Mouse (Mus musculus) bone marrow macrophage, adult 2 months (primary cell): Measurements from ENCODE around the gene Serpinb7. TPM values are rescaled to one million over a fixed set of nuclear protein-coding genes. Genes with fewer than 3 reads are reported as not detected.
A peak's percentile ranks its signal among the peaks of the same experiment; 100 is the strongest.

Experiments
- H3K27ac ChIP-seq: 2 replicates; pipeline ENCODE4 v1.5.1; 2012; ENCODE audit warnings: low read depth, low read length; ENCODE audit not compliant: insufficient read depth
- H3K4me1 ChIP-seq: 2 replicates; pipeline ENCODE4 v1.6.1; 2012; ENCODE audit warnings: low read length; ENCODE audit not compliant: control insufficient read depth, insufficient read depth
- H3K4me3 ChIP-seq: 2 replicates; pipeline ENCODE4 v1.5.1; 2012; ENCODE audit warnings: mild to moderate bottlenecking, low read length, moderate library complexity; ENCODE audit not compliant: insufficient read depth
- CTCF ChIP-seq: IDR thresholded peaks from 2 replicates; pipeline ENCODE4 v1.5.1; 2012; ENCODE audit warnings: low read depth, mild to moderate bottlenecking, low read length, moderate library complexity
- POLR2A ChIP-seq: IDR thresholded peaks from 2 replicates; pipeline ENCODE4 v1.6.1; 2012; ENCODE audit warnings: mild to moderate bottlenecking, low read depth, low read length, borderline replicate concordance
- polyA plus RNA-seq: library from polyadenylated mRNA; stranded (reverse); fragments of >200 nt; gene quantifications from 2 replicates; pipeline ENCODE4 v1.2.4, GENCODE M21; 2012; ENCODE audit not compliant: missing spikeins, insufficient read depth, insufficient read length

The Serpinb7 gene
- polyA plus RNA-seq, 1 experiment: not detected

- no peak overlapping the region for H3K4me3 ChIP-seq
- no peak overlapping the region for H3K27ac ChIP-seq
- H3K4me1 ChIP-seq: peaks cover 3% of the 10 kb centered on the region; the same call in 1 of the 2 replicates
- TF ChIP-seq CTCF (no peak), POLR2A (no peak)
These were observed 47.9 kb downstream of the Serpinb7 start for GRCm38 (mm10) chr1:107447228-107447931.

- H3K4me1 ChIP-seq: no peaks in the 10 kb centered on the region
- no peak for TF ChIP-seq CTCF
- TF ChIP-seq POLR2A: no peak
- no peak overlapping the region for H3K27ac ChIP-seq
These were observed 80.5 kb downstream of the Serpinb7 start for GRCm38 (mm10) chr1:107479909-107480308.

GRCm38 (mm10) chr1:107481452-107481851 lies 82.0 kb downstream of the Serpinb7 start:
- H3K4me1 ChIP-seq: no peaks in the 10 kb centered on the region
- TF ChIP-seq POLR2A: no peak
- no peak for TF ChIP-seq CTCF
- H3K27ac ChIP-seq: no peak overlapping the region
- H3K4me3 ChIP-seq: peak overlapping the region; percentile 34; the same call in 1 of the 2 replicates

More at GRCm38 (mm10) chr1:107479909-107480308, 80.5 kb downstream of the Serpinb7 start:
- H3K4me3 ChIP-seq: no peak overlapping the region

GRCm38 (mm10) chr1:107489577-107489976 lies 90.1 kb downstream of the Serpinb7 start:
- Histone ChIP-seq H3K4me3 (no peak overlapping the region), H3K4me1 (no peaks in the 10 kb centered on the region), H3K27ac (no peak overlapping the region)
- TF ChIP-seq CTCF: no peak
- no peak for TF ChIP-seq POLR2A

GRCm38 (mm10) chr1:107496789-107497188 lies 97.3 kb downstream of the Serpinb7 start:
- Histone ChIP-seq H3K27ac (peak overlapping the region; percentile 63), H3K4me1 (peaks cover 15% of the 10 kb centered on the region), H3K4me3 (no peak overlapping the region)
- TF ChIP-seq CTCF: no peak
- no peak for TF ChIP-seq POLR2A

- TF ChIP-seq CTCF: no peak
- TF ChIP-seq POLR2A: no peak
- peaks cover 30% of the 10 kb centered on the region for H3K4me1 ChIP-seq
- H3K4me3 ChIP-seq: no peak overlapping the region
- peak overlapping the region; percentile 49; the same call in 1 of the 2 replicates for H3K27ac ChIP-seq
These were observed 102.6 kb downstream of the Serpinb7 start for GRCm38 (mm10) chr1:107502025-107502424.

Other genes starting within 250 kb of the Serpinb7 start
- not detected in 2 replicates for gene Serpinb3b, start 121.3 kb upstream of the Serpinb7 start, polyA plus RNA-seq
- gene Serpinb3c, start 121.3 kb upstream of the Serpinb7 start, polyA plus RNA-seq: not detected in 2 replicates
- gene Serpinb11, start 38.5 kb upstream of the Serpinb7 start, polyA plus RNA-seq: not detected in 2 replicates
- gene Serpinb2, start 111.8 kb downstream of the Serpinb7 start, polyA plus RNA-seq: 1.2 and 1.8 TPM in 2 replicates
- 57.4 and 61.9 TPM in 2 replicates for gene Serpinb8, start 190.4 kb downstream of the Serpinb7 start, polyA plus RNA-seq